Mouse (Mus musculus) embryo, embryonic 11 days (tissue): Measurements from ENCODE around the gene Arl14ep.

Experiments
- DNase-seq: peaks from one replicate; pipeline ENCODE4 v3.0.0-alpha.2; 2015

Arl14ep gene

GRCm38 (mm10) chr2:106942451-106942850 is 31.8 kb downstream of the Arl14ep start:
- no peak for DNase-seq

DNA sequence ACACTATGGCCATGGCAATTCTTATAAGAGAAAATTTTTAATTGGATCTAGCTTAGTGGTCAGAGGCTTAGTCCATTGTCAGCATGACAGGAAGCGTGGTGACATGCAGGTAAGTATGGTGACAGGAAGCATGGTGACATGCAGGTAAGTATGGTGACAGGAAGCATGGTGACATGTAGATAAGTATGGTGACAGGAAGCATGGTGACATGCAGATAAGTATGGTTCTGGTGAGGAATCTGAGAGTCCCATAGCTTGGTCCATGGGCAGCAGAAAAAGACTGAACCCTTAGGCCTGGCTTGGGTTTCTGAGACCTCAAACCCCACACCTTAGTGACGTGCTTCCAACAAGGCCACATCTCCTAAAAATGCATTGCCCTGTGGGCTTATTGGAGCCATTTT is 38.5 kb downstream of the Arl14ep start:
- no peak for DNase-seq

GRCm38 (mm10) chr2:106929906-106930305 is 44.3 kb downstream of the Arl14ep start:
- DNase-seq, result no peak
